Mouse (Mus musculus): ENCODE measurements around the gene Aldh9a1.

Aldh9a1 gene

GRCm38 (mm10) chr1:167385211-167385610 lies 35.4 kb downstream of the Aldh9a1 start:
- no peak for DNase-seq

- no peak for DNase-seq
These were observed 35.8 kb downstream of the Aldh9a1 start for GRCm38 (mm10) chr1:167385636-167386035.

GRCm38 (mm10) chr1:167386466-167386865 lies 36.7 kb downstream of the Aldh9a1 start:
- DNase-seq, result no peak

- DNase-seq, result peak; percentile 47 to 74
These were observed 37.5 kb downstream of the Aldh9a1 start for GRCm38 (mm10) chr1:167387310-167387709.

GRCm38 (mm10) chr1:167387796-167388195 lies 38.0 kb downstream of the Aldh9a1 start:
- DNase-seq, result no peak

- no peak for DNase-seq
These were observed 38.8 kb downstream of the Aldh9a1 start for GRCm38 (mm10) chr1:167388571-167388970.

- no peak for DNase-seq
These were observed 39.8 kb downstream of the Aldh9a1 start for GRCm38 (mm10) chr1:167389584-167389983.

GRCm38 (mm10) chr1:167390381-167390780 lies 40.6 kb downstream of the Aldh9a1 start:
- no peak for DNase-seq

- no peak for DNase-seq
These were observed 41.5 kb downstream of the Aldh9a1 start for GRCm38 (mm10) chr1:167391241-167391640.

- DNase-seq, result no peak
These were observed 42.3 kb downstream of the Aldh9a1 start for GRCm38 (mm10) chr1:167392031-167392640.

GRCm38 (mm10) chr1:167392687-167393086 lies 42.9 kb downstream of the Aldh9a1 start:
- DNase-seq, result peak in 1 of 2 experiments; percentile 45

GRCm38 (mm10) chr1:167393281-167393680 lies 43.5 kb downstream of the Aldh9a1 start:
- DNase-seq, result no peak

- peak; percentile 97 for DNase-seq
These were observed 44.1 kb downstream of the Aldh9a1 start, which contains the start of gene Mgst3 for GRCm38 (mm10) chr1:167393683-167394492. TSS of gene Mgst3 (minus strand) at chr1:167393841.

GRCm38 (mm10) chr1:167405237-167405636 lies 55.4 kb downstream of the Aldh9a1 start:
- DNase-seq, result no peak

GRCm38 (mm10) chr1:167409601-167410000 lies 59.8 kb downstream of the Aldh9a1 start:
- DNase-seq, result no peak

- no peak for DNase-seq
These were observed 62.4 kb downstream of the Aldh9a1 start for GRCm38 (mm10) chr1:167411991-167412715.

- DNase-seq, result peak; percentile 68 to 84
These were observed 65.1 kb downstream of the Aldh9a1 start for GRCm38 (mm10) chr1:167414846-167415245.
